Mouse (Mus musculus) MEL (cell line): ENCODE measurements around the gene Mgl2.

ENCODE experiments used
- CTCF ChIP-seq, 3 experiments: IDR thresholded peaks in 2 of 3; conservative IDR thresholded peaks in 1 of 3; 2 replicates each; pipeline ENCODE4 v1.5.1; 2011 to 2012; ENCODE audit warnings: low read length in 3 of 3, low read depth in 2 of 3, mild to moderate bottlenecking in 2 of 3, improper control_type of control experiment in 1 of 3, inconsistent platforms in 1 of 3, mixed read lengths in 1 of 3, moderate library complexity in 1 of 3; ENCODE audit not compliant: control insufficient read depth in 1 of 3, insufficient read depth in 1 of 3, poor library complexity in 1 of 3, severe bottlenecking in 1 of 3
- EP300 ChIP-seq, 2 experiments: IDR thresholded peaks; 2 replicates each; pipeline ENCODE4 v1.6.1; 2011; ENCODE audit warnings: improper control_type of control experiment in 2 of 2, low read length in 2 of 2, low read depth in 1 of 2, mild to moderate bottlenecking in 1 of 2
- GATA1 ChIP-seq: IDR thresholded peaks from 2 replicates; pipeline ENCODE4 v1.6.1; 2011; ENCODE audit warnings: low read depth, low read length, improper control_type of control experiment
- MXI1 ChIP-seq: IDR thresholded peaks from 2 replicates; pipeline ENCODE4 v1.6.1; 2011; ENCODE audit warnings: mild to moderate bottlenecking, low read depth, low read length, improper control_type of control experiment
- POLR2AphosphoS2 ChIP-seq: IDR thresholded peaks from 2 replicates; pipeline ENCODE4 v1.6.1; 2011; ENCODE audit warnings: low read length, improper control_type of control experiment
- ZNF384 ChIP-seq: IDR thresholded peaks from 2 replicates; pipeline ENCODE4 v1.6.1; 2012; ENCODE audit warnings: low read depth, mild to moderate bottlenecking, inconsistent platforms, low read length, improper control_type of control experiment

DNA sequence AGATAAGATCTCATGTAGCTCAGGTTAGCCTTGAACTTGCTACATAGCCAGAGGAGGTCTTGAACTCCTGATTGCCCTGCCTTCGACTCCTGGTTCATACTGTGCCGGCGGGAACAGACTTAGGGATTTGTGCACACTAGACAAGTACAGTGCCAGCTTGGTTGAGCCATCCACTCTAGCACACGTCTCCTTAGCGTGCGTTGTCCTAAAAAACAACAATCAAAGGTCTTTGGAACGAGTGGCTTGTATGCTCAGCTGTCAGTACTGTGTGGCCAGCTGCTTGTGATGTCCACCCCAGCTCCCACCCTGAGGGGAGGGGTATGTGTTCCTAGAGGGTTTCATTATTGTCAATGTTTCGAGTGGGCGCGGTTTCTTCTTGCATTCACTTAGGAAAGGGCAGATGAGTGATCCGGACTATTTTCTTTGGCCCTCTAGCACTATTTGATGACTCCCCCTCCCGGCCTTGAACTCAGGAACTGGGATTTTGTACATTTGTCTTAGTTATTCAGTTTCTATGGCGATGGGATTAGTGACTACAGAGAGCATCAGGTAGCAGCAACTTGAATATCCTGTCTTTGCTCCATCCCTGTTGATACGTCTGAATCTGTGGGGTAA lies 26.3 kb upstream of the Mgl2 start:
- TF ChIP-seq EP300 (IDR thresholded peaks at IDR 0.05; ENCODE audit: low read depth in 1 of 2, low read length in 2 of 2) (no peak), MXI1 (no peak), CTCF (IDR thresholded peaks at IDR 0.05 in 2 of 3, conservative IDR thresholded peaks at IDR 0.05 in 1 of 3; ENCODE audit: control insufficient read depth in 1 of 3, insufficient read depth in 1 of 3, low read depth in 2 of 3, low read length in 3 of 3, poor library complexity in 1 of 3, severe bottlenecking in 1 of 3) (no peak), ZNF384 (no peak), GATA1 (no peak), POLR2AphosphoS2 (no peak)
